Mouse (Mus musculus) thymus, adult 18-20 months (tissue): ENCODE data around the gene Lmf2.

ENCODE experiments used
- DNase-seq, 2 experiments: peaks; one replicate each; pipeline ENCODE4 v3.0.0; 2022; ENCODE audit warnings: mixed read lengths in 2 of 2

Lmf2 gene

DNA sequence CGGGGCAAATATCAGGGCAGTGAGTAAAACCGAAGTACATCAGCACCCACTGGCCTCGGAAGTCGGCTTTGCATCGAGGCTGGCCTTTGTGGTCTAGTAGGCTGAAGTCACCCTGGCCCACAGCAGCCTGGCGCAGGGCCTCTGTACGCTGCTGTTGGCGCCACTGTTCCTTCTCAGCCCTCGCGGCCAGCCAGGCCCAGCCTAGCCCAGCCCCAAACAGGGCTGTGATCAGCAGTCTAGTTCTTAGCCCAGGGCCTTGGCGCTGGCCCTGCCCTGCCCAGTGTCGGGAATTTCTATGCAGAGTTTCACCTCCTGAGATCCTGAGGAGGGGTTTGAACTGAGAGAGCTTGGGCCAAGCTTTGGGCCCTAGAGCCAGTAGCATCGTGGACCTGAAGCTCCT lies 16.6 kb upstream of the Lmf2 start:
- no peak for DNase-seq

DNA sequence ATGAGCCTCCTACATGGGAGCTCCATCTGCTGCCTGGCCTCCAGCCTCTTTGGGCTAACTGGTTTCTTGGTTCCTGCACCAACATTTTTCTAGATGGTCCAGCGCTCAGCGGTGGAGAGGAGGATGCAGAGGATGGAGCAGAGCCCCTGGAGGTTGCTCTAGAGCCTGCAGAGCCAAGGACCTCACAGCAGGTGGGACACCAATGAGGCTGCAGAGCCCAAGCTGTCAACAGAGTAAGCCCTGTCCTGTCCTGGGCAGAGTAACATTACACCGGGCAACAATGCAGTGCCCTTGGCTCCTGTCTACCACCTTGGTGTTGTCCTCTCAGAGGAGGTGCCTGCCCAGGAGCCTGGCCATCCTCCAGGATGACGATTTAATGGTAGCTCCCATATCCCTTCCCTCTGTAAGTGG lies 9.7 kb upstream of the Lmf2 start:
- DNase-seq = no peak

DNA sequence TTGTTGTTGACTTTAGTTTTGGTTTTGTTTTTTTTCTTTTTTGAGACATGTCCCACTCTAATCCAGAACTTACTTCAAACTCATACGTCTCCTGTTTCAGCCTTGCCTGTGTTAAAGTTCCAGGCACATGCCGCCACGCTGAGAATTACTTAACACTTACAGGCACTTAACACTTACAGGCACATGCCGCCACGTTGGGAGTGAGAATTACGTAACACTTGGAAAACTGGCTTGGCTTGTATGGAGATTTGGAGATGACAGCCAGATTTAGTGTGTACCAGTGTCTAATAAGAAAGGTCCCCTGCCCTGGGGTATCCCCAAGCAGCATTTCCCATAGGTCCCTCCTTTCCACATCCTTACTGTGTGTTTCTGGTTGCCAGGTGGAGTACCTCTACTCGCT lies 7.6 kb upstream of the Lmf2 start:
- DNase-seq = no peak

- DNase-seq = no peak
These were observed 3.3 kb upstream of the Lmf2 start for GRCm38 (mm10) chr15:89358784-89359183.

DNA sequence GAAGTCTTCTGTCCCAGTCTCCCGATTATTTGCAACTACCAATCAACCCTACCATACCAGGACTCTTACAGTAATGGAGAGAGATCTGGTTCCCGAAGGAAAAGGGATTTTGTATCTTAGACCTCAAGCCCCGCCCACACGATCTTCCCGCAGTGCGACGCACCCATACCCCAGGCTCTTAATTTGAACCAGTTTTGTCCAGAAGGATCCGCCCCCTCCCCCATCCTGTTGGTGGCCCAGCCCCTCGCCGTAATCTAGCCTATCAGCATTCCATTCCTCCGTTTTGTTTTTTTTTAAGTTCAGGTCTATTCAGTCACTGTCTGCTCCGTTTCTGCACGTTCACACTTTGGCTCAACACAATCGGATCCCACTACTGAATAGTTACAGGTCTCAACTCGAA lies 913 bp upstream of the Lmf2 start:
- peak; percentile 48 to 75 for DNase-seq

- DNase-seq = no peak
These were observed 1.0 kb downstream of the Lmf2 start for GRCm38 (mm10) chr15:89354455-89354854.

- no peak for DNase-seq
These were observed 1.6 kb downstream of the Lmf2 start for GRCm38 (mm10) chr15:89353837-89354236.

GRCm38 (mm10) chr15:89352795-89353194 lies 2.7 kb downstream of the Lmf2 start:
- DNase-seq = no peak

DNA sequence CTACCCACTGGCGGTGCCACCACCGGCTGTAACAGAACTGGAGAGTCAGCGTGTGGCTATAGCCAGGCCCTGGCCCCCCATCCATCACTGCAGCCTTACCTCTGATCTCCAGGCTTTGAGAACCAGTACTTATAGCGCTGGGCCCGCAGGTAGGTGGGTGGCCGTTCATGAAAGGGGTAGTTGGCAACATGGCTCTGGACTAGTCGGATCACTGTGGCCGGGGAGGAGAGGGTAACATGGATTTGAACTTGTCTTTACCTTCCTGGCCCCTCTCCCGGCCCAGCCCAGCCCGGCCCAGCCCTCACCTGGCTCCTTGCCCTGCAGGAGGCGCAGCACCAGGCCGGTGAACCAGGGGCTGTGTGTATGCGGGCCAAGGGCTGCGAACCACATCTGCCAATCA lies 3.4 kb downstream of the Lmf2 start:
- DNase-seq = no peak

GRCm38 (mm10) chr15:89351302-89351701 lies 4.2 kb downstream of the Lmf2 start:
- DNase-seq = no peak

- DNase-seq = no peak
These were observed 5.0 kb downstream of the Lmf2 start for GRCm38 (mm10) chr15:89350447-89350846.

- DNase-seq = no peak
These were observed 12.1 kb downstream of the Lmf2 start for GRCm38 (mm10) chr15:89343325-89343724.

GRCm38 (mm10) chr15:89341678-89342077 lies 13.8 kb downstream of the Lmf2 start:
- no peak for DNase-seq

GRCm38 (mm10) chr15:89340136-89340535 lies 15.3 kb downstream of the Lmf2 start:
- DNase-seq = no peak

DNA sequence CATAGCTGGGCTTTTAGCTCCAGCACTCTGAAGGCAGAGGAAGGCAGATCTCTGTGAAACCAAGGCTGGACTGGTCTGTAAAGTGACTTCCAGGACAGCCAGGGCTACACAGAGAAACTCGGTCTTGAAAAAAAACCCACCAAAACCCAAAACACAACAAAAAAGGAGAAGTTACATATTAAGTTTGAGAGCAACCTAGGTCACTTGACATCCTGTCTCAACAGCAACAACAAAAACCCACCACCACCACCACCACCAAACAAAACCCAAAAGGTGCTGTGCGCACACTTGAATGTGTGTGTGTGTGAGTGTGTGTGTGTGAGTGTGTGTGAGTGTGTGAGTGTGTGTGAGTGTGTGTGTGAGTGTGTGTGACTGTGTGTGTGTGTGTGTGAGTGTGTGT lies 15.8 kb downstream of the Lmf2 start:
- no peak for DNase-seq

DNA sequence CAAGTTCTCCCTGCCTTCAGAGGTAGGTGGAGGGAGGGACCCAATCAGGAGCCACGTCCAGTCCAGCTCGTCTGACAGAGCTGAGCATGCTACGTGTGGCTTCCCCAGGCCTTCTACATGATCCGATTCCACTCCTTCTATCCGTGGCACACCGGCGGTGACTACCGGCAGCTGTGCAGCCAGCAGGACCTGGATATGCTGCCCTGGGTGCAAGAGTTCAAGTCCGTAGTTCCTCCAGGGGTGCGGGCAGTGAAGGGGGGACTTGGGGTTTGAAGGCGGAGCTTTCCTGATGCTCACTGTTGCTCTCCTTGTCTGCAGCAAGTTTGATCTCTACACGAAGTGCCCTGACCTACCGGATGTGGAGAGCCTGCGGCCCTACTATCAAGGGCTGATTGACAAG lies 19.0 kb downstream of the Lmf2 start:
- DNase-seq = no peak

GRCm38 (mm10) chr15:89334774-89335537 lies 20.5 kb downstream of the Lmf2 start:
- DNase-seq = no peak

DNA sequence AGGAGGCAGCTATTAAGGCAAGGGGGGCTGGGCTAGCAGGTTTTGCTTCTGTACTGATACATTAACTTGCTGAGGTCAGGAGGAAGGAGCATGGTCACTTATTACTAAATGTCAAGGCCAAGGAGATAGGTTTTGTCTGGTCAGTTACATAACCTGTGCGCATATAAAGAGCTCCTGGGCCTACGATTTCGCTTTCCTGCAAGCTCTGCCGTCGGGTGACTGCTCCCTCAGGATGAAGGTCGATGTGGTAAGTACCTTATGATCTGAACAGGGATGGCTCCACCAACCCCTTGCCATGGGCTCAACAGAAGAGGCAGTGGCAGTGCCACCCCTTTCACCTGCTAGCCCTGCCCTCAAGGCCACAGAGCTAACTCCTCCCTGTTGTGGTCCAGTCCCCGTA lies 21.2 kb downstream of the Lmf2 start, which contains the start of gene Miox:
Gene Miox, plus strand, starts transcription at position 128 of the 400 bp plus-strand sequence.
- DNase-seq = no peak

GRCm38 (mm10) chr15:89326441-89326840 lies 29.0 kb downstream of the Lmf2 start:
- no peak for DNase-seq

GRCm38 (mm10) chr15:89323656-89324055 lies 31.8 kb downstream of the Lmf2 start:
- no peak for DNase-seq

- no peak for DNase-seq
These were observed 32.6 kb downstream of the Lmf2 start, which contains the start of gene Adm2 for GRCm38 (mm10) chr15:89322670-89323522. Gene Adm2 (plus strand): TSS chr15:89322720.

DNA sequence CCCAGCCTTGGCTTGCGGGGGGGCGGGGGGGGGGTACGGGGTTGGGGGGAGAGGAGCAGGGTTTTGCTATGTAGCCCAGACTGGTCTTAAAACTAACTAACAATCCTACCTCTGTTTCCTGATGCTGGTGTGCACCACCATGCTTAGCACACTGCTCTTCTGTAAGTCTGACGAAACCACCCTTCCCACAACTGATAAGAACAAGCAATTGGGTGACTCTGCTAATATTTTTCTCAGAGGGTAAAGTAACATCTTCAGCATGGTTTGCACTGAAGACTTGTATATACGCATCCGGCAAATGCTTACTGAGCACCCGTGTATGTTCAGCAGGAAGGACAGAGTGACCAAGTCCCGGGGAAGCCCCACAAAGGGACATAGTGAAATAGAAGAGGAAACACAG lies 34.2 kb downstream of the Lmf2 start:
- no peak for DNase-seq

- DNase-seq = peak in 1 of 2 experiments; percentile 34
These were observed 39.3 kb downstream of the Lmf2 start for GRCm38 (mm10) chr15:89316146-89316545.

- DNase-seq = peak; percentile 95 to 96
These were observed 40.2 kb downstream of the Lmf2 start, which contains the start of gene Sbf1 for GRCm38 (mm10) chr15:89315190-89315731. Gene Sbf1 (minus strand): TSS chr15:89315311.
